Mouse (Mus musculus): ENCODE measurements around the gene Gatad2b. TPM values are rescaled to one million over a fixed set of nuclear protein-coding genes. Genes with fewer than 3 reads are reported as not detected.
A peak's percentile ranks its signal among the peaks of the same experiment; 100 is the strongest.

The Gatad2b gene
- polyA plus RNA-seq, 1 experiment from 2014 or later, result 15.2 TPM

DNA sequence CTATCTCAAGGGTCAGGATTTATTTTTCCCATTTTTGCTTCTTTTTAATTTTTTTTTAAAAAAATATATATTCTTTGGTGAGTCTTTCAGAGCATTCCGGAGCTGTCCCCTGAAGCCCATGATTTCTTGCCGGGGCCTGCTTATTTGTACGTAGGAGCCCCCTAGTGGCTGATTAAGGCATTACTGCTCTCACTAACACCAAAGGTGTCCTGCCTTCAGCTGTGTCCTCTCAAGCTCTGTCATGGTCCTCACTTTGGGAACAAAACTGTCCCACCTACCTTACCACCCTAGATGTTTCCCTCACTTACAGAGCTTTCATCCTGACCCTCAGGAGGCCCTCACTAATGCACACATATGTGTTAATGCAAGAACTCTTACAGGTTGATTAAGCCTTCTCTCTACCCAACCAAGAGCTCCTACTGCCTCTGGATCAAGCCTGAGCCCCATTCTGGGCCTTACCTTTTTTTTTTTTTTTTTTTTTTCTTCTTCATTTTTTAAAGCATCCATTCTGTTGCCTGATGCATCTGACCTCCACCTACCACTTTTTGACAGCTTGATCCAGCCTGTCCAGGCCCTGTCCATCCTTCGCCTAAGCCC is 80.6 kb downstream of the Gatad2b start:
- Histone ChIP-seq H3K4me3 (no peak overlapping the region), H3K4me1 (no peaks in the 10 kb centered on the region), H3K9me3 (no peaks in the 10 kb centered on the region), H3K36me3 (no peaks in the 10 kb centered on the region), H3K27ac (replicated peaks) (no peak overlapping the region), H3K4me2 (replicated peaks) (no peak overlapping the region), H3K27me3 (no peaks in the 10 kb centered on the region), H3K9ac (replicated peaks) (no peak overlapping the region)
- WGBS, result 28% methylated on average over 4 of the region's 4 CpGs
- peak; percentile 39 for ATAC-seq (replicated peaks)

GRCm38 (mm10) chr3:90374368-90374767 is 81.4 kb downstream of the Gatad2b start:
- H3K4me3 ChIP-seq, result no peak overlapping the region
- no peak overlapping the region for H3K27ac ChIP-seq (replicated peaks)
- WGBS, result 82% methylated on average over 4 of the region's 4 CpGs
- no peak overlapping the region for H3K4me2 ChIP-seq (replicated peaks)
- H3K9ac ChIP-seq (replicated peaks), result no peak overlapping the region
- H3K9me3 ChIP-seq, result no peaks in the 10 kb centered on the region
- no peaks in the 10 kb centered on the region for H3K4me1 ChIP-seq
- ATAC-seq (replicated peaks), result no peak
- no peaks in the 10 kb centered on the region for H3K36me3 ChIP-seq
- H3K27me3 ChIP-seq, result no peaks in the 10 kb centered on the region

GRCm38 (mm10) chr3:90375562-90376246 is 82.7 kb downstream of the Gatad2b start:
- no peak for ATAC-seq (replicated peaks)
- no peaks in the 10 kb centered on the region for H3K27me3 ChIP-seq
- H3K4me1 ChIP-seq, result no peaks in the 10 kb centered on the region
- H3K9me3 ChIP-seq, result no peaks in the 10 kb centered on the region
- H3K4me2 ChIP-seq (replicated peaks), result no peak overlapping the region
- H3K9ac ChIP-seq (replicated peaks), result no peak overlapping the region
- no peak overlapping the region for H3K27ac ChIP-seq (replicated peaks)
- H3K4me3 ChIP-seq, result no peak overlapping the region
- 34% methylated on average over 3 of the region's 3 CpGs for WGBS
- H3K36me3 ChIP-seq, result no peaks in the 10 kb centered on the region

- no peaks in the 10 kb centered on the region for H3K4me1 ChIP-seq
- H3K27ac ChIP-seq (replicated peaks), result no peak overlapping the region
- ATAC-seq (replicated peaks), result no peak
- no peaks in the 10 kb centered on the region for H3K36me3 ChIP-seq
- no peaks in the 10 kb centered on the region for H3K27me3 ChIP-seq
- no peak overlapping the region for H3K4me2 ChIP-seq (replicated peaks)
- H3K9ac ChIP-seq (replicated peaks), result no peak overlapping the region
- H3K9me3 ChIP-seq, result no peaks in the 10 kb centered on the region
- H3K4me3 ChIP-seq, result no peak overlapping the region
- WGBS, result 80% methylated on average over 1 of the region's 1 CpGs
These were observed 83.2 kb downstream of the Gatad2b start for GRCm38 (mm10) chr3:90376247-90376585.

GRCm38 (mm10) chr3:90378496-90378895 is 85.5 kb downstream of the Gatad2b start:
- Histone ChIP-seq H3K36me3 (no peaks in the 10 kb centered on the region), H3K9me3 (no peaks in the 10 kb centered on the region), H3K27me3 (no peaks in the 10 kb centered on the region), H3K4me1 (no peaks in the 10 kb centered on the region), H3K4me3 (no peak overlapping the region), H3K4me2 (replicated peaks) (no peak overlapping the region), H3K27ac (replicated peaks) (no peak overlapping the region), H3K9ac (replicated peaks) (no peak overlapping the region)
- no peak for ATAC-seq (replicated peaks)
- WGBS, result 76% methylated on average over 5 of the region's 5 CpGs

DNA sequence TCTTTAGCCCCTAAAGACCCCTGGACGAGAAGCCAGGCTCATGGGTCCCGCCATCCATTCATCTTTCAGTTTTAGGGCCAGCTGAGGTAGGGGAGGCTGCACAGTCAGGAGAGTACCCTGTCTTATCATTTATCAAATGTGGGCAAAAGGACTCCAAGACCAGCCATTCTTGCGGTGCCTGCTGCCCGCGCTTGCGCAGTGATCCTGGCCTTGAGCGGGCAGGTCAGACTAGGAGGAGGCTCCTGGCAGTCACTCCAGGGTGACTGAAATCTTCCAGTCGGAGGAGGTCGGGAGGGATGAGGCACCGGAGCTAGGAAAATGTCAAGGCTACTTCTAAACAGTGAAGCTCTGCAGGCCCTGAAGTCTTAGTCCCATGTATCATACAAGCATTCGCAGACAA is 88.7 kb downstream of the Gatad2b start:
- H3K27ac ChIP-seq (replicated peaks), result no peak overlapping the region
- no peak overlapping the region for H3K9ac ChIP-seq (replicated peaks)
- no peaks in the 10 kb centered on the region for H3K9me3 ChIP-seq
- H3K4me2 ChIP-seq (replicated peaks), result no peak overlapping the region
- H3K4me3 ChIP-seq, result no peak overlapping the region
- H3K27me3 ChIP-seq, result no peaks in the 10 kb centered on the region
- 78% methylated on average over 11 of the region's 11 CpGs for WGBS
- H3K4me1 ChIP-seq, result 0 out of 2 replicates have a peak, but pooled peaks cover under 1% of the 10 kb centered on the region
- no peak for ATAC-seq (replicated peaks)
- H3K36me3 ChIP-seq, result no peaks in the 10 kb centered on the region

GRCm38 (mm10) chr3:90383690-90384089 is 90.7 kb downstream of the Gatad2b start:
- H3K4me1 ChIP-seq, result peaks cover 20% of the 10 kb centered on the region
- ATAC-seq (replicated peaks), result no peak; the same call in 1 of the 2 replicates

GRCm38 (mm10) chr3:90384851-90385375 is 91.9 kb downstream of the Gatad2b start:
- no peaks in the 10 kb centered on the region for H3K36me3 ChIP-seq
- H3K4me3 ChIP-seq, result no peak overlapping the region
- peaks cover 25% of the 10 kb centered on the region for H3K4me1 ChIP-seq
- no peaks in the 10 kb centered on the region for H3K9me3 ChIP-seq
- no peak overlapping the region for H3K9ac ChIP-seq (replicated peaks)
- WGBS, result 90% methylated on average over 7 of the region's 7 CpGs
- no peaks in the 10 kb centered on the region for H3K27me3 ChIP-seq
- H3K4me2 ChIP-seq (replicated peaks), result no peak overlapping the region
- no peak for ATAC-seq (replicated peaks)
- H3K27ac ChIP-seq (replicated peaks), result no peak overlapping the region

More at GRCm38 (mm10) chr3:90383690-90384089, 90.7 kb downstream of the Gatad2b start:
- Histone ChIP-seq H3K9ac (replicated peaks) (no peak overlapping the region; the same call in 1 of the 2 replicates), H3K27me3 (no peaks in the 10 kb centered on the region), H3K27ac (replicated peaks) (peak overlapping the region; percentile 44), H3K4me3 (no peak overlapping the region), H3K36me3 (no peaks in the 10 kb centered on the region), H3K4me2 (replicated peaks) (no peak overlapping the region), H3K9me3 (no peaks in the 10 kb centered on the region)
- 43% methylated on average over 4 of the region's 4 CpGs for WGBS

GRCm38 (mm10) chr3:90386817-90387216 is 93.8 kb downstream of the Gatad2b start:
- Histone ChIP-seq H3K27me3 (no peaks in the 10 kb centered on the region), H3K36me3 (peaks cover 5% of the 10 kb centered on the region), H3K4me3 (no peak overlapping the region), H3K4me2 (replicated peaks) (no peak overlapping the region), H3K4me1 (peaks cover 33% of the 10 kb centered on the region), H3K9ac (replicated peaks) (no peak overlapping the region), H3K27ac (replicated peaks) (no peak overlapping the region), H3K9me3 (no peaks in the 10 kb centered on the region)
- ATAC-seq (replicated peaks), result no peak
- WGBS, result 91% methylated on average over 10 of the region's 10 CpGs

GRCm38 (mm10) chr3:90387483-90387882 is 94.5 kb downstream of the Gatad2b start:
- no peak for ATAC-seq (replicated peaks)
- 52% methylated on average over 11 of the region's 11 CpGs for WGBS
- Histone ChIP-seq H3K9ac (replicated peaks) (no peak overlapping the region), H3K4me1 (peaks cover 33% of the 10 kb centered on the region), H3K36me3 (peaks cover 12% of the 10 kb centered on the region), H3K4me3 (peak overlapping the region; percentile 69; the same call in 1 of the 2 replicates), H3K27me3 (no peaks in the 10 kb centered on the region), H3K9me3 (no peaks in the 10 kb centered on the region), H3K27ac (replicated peaks) (no peak overlapping the region), H3K4me2 (replicated peaks) (peak overlapping the region; percentile 91)

- ATAC-seq (replicated peaks), result no peak
- no peaks in the 10 kb centered on the region for H3K27me3 ChIP-seq
- H3K9me3 ChIP-seq, result no peaks in the 10 kb centered on the region
- H3K9ac ChIP-seq (replicated peaks), result peak overlapping the region; percentile 78
- H3K4me1 ChIP-seq, result peaks cover 33% of the 10 kb centered on the region
- WGBS, result 85% methylated on average over 4 of the region's 4 CpGs
- peaks cover 19% of the 10 kb centered on the region for H3K36me3 ChIP-seq
- peak overlapping the region; percentile 69 for H3K4me3 ChIP-seq
- H3K27ac ChIP-seq (replicated peaks), result peak overlapping the region; percentile 86; the same call in 1 of the 2 replicates
- H3K4me2 ChIP-seq (replicated peaks), result peak overlapping the region; percentile 91
These were observed 95.2 kb downstream of the Gatad2b start for GRCm38 (mm10) chr3:90388192-90388591.

DNA sequence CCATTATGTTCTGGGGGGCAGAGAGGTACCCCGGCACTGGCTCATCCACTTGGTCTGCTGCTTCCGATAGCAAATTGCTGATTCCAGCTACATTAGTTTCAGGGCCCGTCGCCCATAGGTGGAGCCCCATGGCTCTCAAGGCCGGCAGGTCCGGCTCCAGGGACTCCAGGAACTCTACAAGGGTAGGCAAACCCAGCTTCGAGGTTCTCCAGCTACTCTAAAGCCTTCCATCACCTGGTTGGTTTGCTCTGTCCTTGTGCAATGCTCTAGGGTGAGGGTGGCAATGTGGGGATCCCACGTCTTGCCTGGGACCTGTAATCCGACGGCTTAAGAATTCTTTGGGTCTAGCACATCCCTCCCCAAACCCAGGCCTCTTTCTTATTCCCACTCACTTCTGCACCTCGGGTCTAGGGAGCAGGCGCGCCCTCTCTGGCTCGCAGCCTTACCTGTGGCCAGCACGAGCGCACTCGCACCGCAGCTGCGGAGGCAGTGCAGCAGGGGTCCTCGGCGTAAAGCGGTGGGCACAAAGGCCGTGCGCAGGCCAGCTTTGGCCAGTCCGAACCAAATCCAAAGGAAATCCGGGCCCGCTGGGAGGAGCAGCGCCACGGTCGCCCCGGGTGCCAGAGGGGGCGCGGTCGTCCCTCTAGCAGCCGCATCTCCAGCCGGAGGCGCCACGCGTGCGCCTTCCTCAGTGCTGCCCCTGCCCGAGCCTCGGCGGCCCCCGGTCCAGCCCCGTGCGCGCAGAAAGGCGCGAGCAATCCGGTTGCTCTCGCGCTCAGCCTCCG is 95.9 kb downstream of the Gatad2b start:
- peak; percentile 73 for ATAC-seq (replicated peaks)
- peak overlapping the region; percentile 91 for H3K4me2 ChIP-seq (replicated peaks)
- peaks cover 33% of the 10 kb centered on the region for H3K4me1 ChIP-seq
- peak overlapping the region; percentile 69 for H3K4me3 ChIP-seq
- H3K9me3 ChIP-seq, result no peaks in the 10 kb centered on the region
- H3K36me3 ChIP-seq, result peaks cover 26% of the 10 kb centered on the region
- H3K27ac ChIP-seq (replicated peaks), result peak overlapping the region; percentile 86
- H3K9ac ChIP-seq (replicated peaks), result peak overlapping the region; percentile 78
- H3K27me3 ChIP-seq, result no peaks in the 10 kb centered on the region
- 4% methylated on average over 53 of the region's 53 CpGs for WGBS
